Mouse (Mus musculus): ENCODE measurements around the gene Gh. TPM values are rescaled to one million over a fixed set of nuclear protein-coding genes. Genes with fewer than 3 reads are reported as not detected.
"Not testable (repeated sequence)": the region's sequence is repeated elsewhere in the genome, so short reads cannot be mapped to it uniquely, and the experiment has no call there.

Gh gene
- not detected in 2 replicates for polyA plus RNA-seq (2011; ENCODE audit: insufficient read depth, insufficient read length, low read depth, missing spikeins)

GRCm38 (mm10) chr11:106301765-106302164, at the start of gene Gh:
Gene Gh, minus strand, starts transcription at chr11:106301865.
- TF ChIP-seq EP300 (IDR thresholded peaks at IDR 0.05; ENCODE audit: insufficient read depth, low read depth, low read length) (no peak), POLR2A (IDR thresholded peaks at IDR 0.05; ENCODE audit: insufficient read depth, low read length) (no peak), CTCF (IDR thresholded peaks at IDR 0.05; ENCODE audit: low read depth, low read length) (no peak)
- no peaks in the 10 kb centered on the region for H3K4me1 ChIP-seq (ENCODE audit: control insufficient read depth, insufficient read depth, low read length)
- H3K9ac ChIP-seq (ENCODE audit: low read depth, poor library complexity, severe bottlenecking) = no peak within 1 kb of the TSS
- no peak within 1 kb of the TSS for H3K4me3 ChIP-seq (ENCODE audit: low read depth, low read length)
- no peaks in the 10 kb centered on the region for H3K36me3 ChIP-seq (ENCODE audit: control insufficient read depth, insufficient read depth, low read length, poor library complexity, severe bottlenecking)
- no peaks in the 10 kb centered on the region for H3K27me3 ChIP-seq (ENCODE audit: control insufficient read depth, insufficient read depth, low read length, poor library complexity, severe bottlenecking)
- H3K27ac ChIP-seq (ENCODE audit: insufficient read depth, low read length) = no peak within 1 kb of the TSS
- H3K9me3 ChIP-seq (replicated peaks; ENCODE audit: control insufficient read depth, insufficient read depth, low read length, poor library complexity, severe bottlenecking) = peaks cover 10% of the 10 kb centered on the region

- Histone ChIP-seq H3K9ac (ENCODE audit: low read depth, poor library complexity, severe bottlenecking) (no peak overlapping the region), H3K4me1 (ENCODE audit: control insufficient read depth, insufficient read depth, low read length) (no peaks in the 10 kb centered on the region), H3K9me3 (replicated peaks; ENCODE audit: control insufficient read depth, insufficient read depth, low read length, poor library complexity, severe bottlenecking) (no peaks in the 10 kb centered on the region), H3K4me3 (ENCODE audit: low read depth, low read length) (no peak overlapping the region), H3K27ac (ENCODE audit: insufficient read depth, low read length) (no peak overlapping the region), H3K36me3 (ENCODE audit: control insufficient read depth, insufficient read depth, low read length, poor library complexity, severe bottlenecking) (no peaks in the 10 kb centered on the region), H3K27me3 (ENCODE audit: control insufficient read depth, insufficient read depth, low read length, poor library complexity, severe bottlenecking) (no peaks in the 10 kb centered on the region)
- TF ChIP-seq EP300 (IDR thresholded peaks at IDR 0.05; ENCODE audit: insufficient read depth, low read depth, low read length) = no peak
- TF ChIP-seq CTCF (IDR thresholded peaks at IDR 0.05; ENCODE audit: low read depth, low read length) = no peak
- no peak for TF ChIP-seq POLR2A (IDR thresholded peaks at IDR 0.05; ENCODE audit: insufficient read depth, low read length)
Measured at GRCm38 (mm10) chr11:106351253-106351652, 49.6 kb upstream of the Gh start.

DNA sequence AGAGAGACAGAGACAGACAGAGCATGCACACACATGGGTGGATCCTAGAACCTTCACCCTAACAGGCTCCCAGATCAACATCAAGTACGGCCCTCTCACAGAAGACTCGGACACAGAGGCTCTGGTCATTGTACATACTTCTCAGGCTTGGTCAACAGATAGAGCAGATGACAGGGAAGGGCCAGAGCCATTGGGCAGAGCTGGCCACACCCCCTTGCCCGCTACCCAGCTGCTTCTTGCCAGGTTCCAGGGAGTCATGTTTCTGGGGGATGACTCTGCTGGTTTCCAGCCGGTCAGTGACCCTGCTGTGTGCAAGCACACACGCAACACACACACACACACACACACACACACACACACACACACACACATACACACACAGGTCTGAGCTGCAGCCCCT, 49.2 kb upstream of the Gh start:
- no peaks in the 10 kb centered on the region for H3K9me3 ChIP-seq (replicated peaks; ENCODE audit: control insufficient read depth, insufficient read depth, low read length, poor library complexity, severe bottlenecking)
- no peak overlapping the region for H3K4me3 ChIP-seq (ENCODE audit: low read depth, low read length)
- no peaks in the 10 kb centered on the region for H3K27me3 ChIP-seq (ENCODE audit: control insufficient read depth, insufficient read depth, low read length, poor library complexity, severe bottlenecking)
- no peaks in the 10 kb centered on the region for H3K4me1 ChIP-seq (ENCODE audit: control insufficient read depth, insufficient read depth, low read length)
- no peaks in the 10 kb centered on the region for H3K36me3 ChIP-seq (ENCODE audit: control insufficient read depth, insufficient read depth, low read length, poor library complexity, severe bottlenecking)
- TF ChIP-seq POLR2A (IDR thresholded peaks at IDR 0.05; ENCODE audit: insufficient read depth, low read length) (no peak), EP300 (IDR thresholded peaks at IDR 0.05; ENCODE audit: insufficient read depth, low read depth, low read length) (no peak), CTCF (IDR thresholded peaks at IDR 0.05; ENCODE audit: low read depth, low read length) (no peak)
- no peak overlapping the region for H3K9ac ChIP-seq (ENCODE audit: low read depth, poor library complexity, severe bottlenecking)
- no peak overlapping the region for H3K27ac ChIP-seq (ENCODE audit: insufficient read depth, low read length)

GRCm38 (mm10) chr11:106349772-106350171, 48.1 kb upstream of the Gh start:
- Histone ChIP-seq H3K36me3 (ENCODE audit: control insufficient read depth, insufficient read depth, low read length, poor library complexity, severe bottlenecking) (no peaks in the 10 kb centered on the region), H3K27ac (ENCODE audit: insufficient read depth, low read length) (no peak overlapping the region), H3K9me3 (replicated peaks; ENCODE audit: control insufficient read depth, insufficient read depth, low read length, poor library complexity, severe bottlenecking) (no peaks in the 10 kb centered on the region), H3K4me1 (ENCODE audit: control insufficient read depth, insufficient read depth, low read length) (no peaks in the 10 kb centered on the region), H3K9ac (ENCODE audit: low read depth, poor library complexity, severe bottlenecking) (no peak overlapping the region), H3K27me3 (ENCODE audit: control insufficient read depth, insufficient read depth, low read length, poor library complexity, severe bottlenecking) (no peaks in the 10 kb centered on the region), H3K4me3 (ENCODE audit: low read depth, low read length) (no peak overlapping the region)
- TF ChIP-seq CTCF (IDR thresholded peaks at IDR 0.05; ENCODE audit: low read depth, low read length) (no peak), POLR2A (IDR thresholded peaks at IDR 0.05; ENCODE audit: insufficient read depth, low read length) (no peak), EP300 (IDR thresholded peaks at IDR 0.05; ENCODE audit: insufficient read depth, low read depth, low read length) (no peak)

GRCm38 (mm10) chr11:106344910-106345309, 43.2 kb upstream of the Gh start:
- Histone ChIP-seq H3K27me3 (ENCODE audit: control insufficient read depth, insufficient read depth, low read length, poor library complexity, severe bottlenecking) (no peaks in the 10 kb centered on the region), H3K27ac (ENCODE audit: insufficient read depth, low read length) (no peak overlapping the region)
- TF ChIP-seq POLR2A (IDR thresholded peaks at IDR 0.05; ENCODE audit: insufficient read depth, low read length) = no peak
- no peak for TF ChIP-seq CTCF (IDR thresholded peaks at IDR 0.05; ENCODE audit: low read depth, low read length)
- TF ChIP-seq EP300 (IDR thresholded peaks at IDR 0.05; ENCODE audit: insufficient read depth, low read depth, low read length) = no peak

DNA sequence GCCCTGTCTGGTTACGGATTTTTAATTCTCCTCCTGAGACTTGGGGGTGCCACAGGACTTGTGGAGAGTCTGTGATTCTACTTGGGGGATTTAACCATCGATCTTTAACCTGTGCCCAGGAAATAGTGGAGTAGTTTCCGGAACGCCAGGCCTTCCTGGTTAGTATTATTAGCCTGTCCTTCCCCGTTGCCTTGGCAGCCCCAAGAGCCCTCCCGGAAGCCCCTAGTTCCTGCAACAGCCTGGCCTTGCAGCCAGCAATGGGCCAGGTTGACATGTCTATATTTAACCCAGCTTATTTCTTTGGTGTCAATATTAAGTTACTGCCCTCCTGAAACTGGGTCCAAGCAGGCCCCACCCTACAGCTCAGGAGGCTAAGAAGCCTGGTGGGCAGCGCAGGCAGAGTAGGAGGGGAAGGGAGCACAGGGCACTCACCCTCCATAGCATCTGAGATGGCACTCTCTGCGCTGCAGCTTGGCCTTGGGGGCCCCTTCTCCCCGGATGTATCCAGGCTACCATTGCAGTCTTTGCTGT, 39.4 kb upstream of the Gh start:
- Histone ChIP-seq H3K4me1 (ENCODE audit: control insufficient read depth, insufficient read depth, low read length) (no peaks in the 10 kb centered on the region), H3K4me3 (ENCODE audit: low read depth, low read length) (no peak overlapping the region), H3K36me3 (ENCODE audit: control insufficient read depth, insufficient read depth, low read length, poor library complexity, severe bottlenecking) (no peaks in the 10 kb centered on the region), H3K27me3 (ENCODE audit: control insufficient read depth, insufficient read depth, low read length, poor library complexity, severe bottlenecking) (no peaks in the 10 kb centered on the region), H3K9ac (ENCODE audit: low read depth, poor library complexity, severe bottlenecking) (no peak overlapping the region), H3K9me3 (replicated peaks; ENCODE audit: control insufficient read depth, insufficient read depth, low read length, poor library complexity, severe bottlenecking) (no peaks in the 10 kb centered on the region), H3K27ac (ENCODE audit: insufficient read depth, low read length) (no peak overlapping the region)
- TF ChIP-seq POLR2A (IDR thresholded peaks at IDR 0.05; ENCODE audit: insufficient read depth, low read length) (no peak), CTCF (IDR thresholded peaks at IDR 0.05; ENCODE audit: low read depth, low read length) (no peak), EP300 (IDR thresholded peaks at IDR 0.05; ENCODE audit: insufficient read depth, low read depth, low read length) (no peak)

More at GRCm38 (mm10) chr11:106344910-106345309, 43.2 kb upstream of the Gh start:
- Histone ChIP-seq H3K36me3 (ENCODE audit: control insufficient read depth, insufficient read depth, low read length, poor library complexity, severe bottlenecking) (no peaks in the 10 kb centered on the region), H3K4me3 (ENCODE audit: low read depth, low read length) (no peak overlapping the region), H3K4me1 (ENCODE audit: control insufficient read depth, insufficient read depth, low read length) (no peaks in the 10 kb centered on the region), H3K9ac (ENCODE audit: low read depth, poor library complexity, severe bottlenecking) (no peak overlapping the region), H3K9me3 (replicated peaks; ENCODE audit: control insufficient read depth, insufficient read depth, low read length, poor library complexity, severe bottlenecking) (no peaks in the 10 kb centered on the region)

- not testable (repeated sequence) for H3K9ac ChIP-seq (ENCODE audit: low read depth, poor library complexity, severe bottlenecking); H3K36me3 ChIP-seq (ENCODE audit: control insufficient read depth, insufficient read depth, low read length, poor library complexity, severe bottlenecking); H3K4me3 ChIP-seq (ENCODE audit: low read depth, low read length); H3K4me1 ChIP-seq (ENCODE audit: control insufficient read depth, insufficient read depth, low read length); H3K27ac ChIP-seq (ENCODE audit: insufficient read depth, low read length); H3K27me3 ChIP-seq (ENCODE audit: control insufficient read depth, insufficient read depth, low read length, poor library complexity, severe bottlenecking); H3K9me3 ChIP-seq (replicated peaks; ENCODE audit: control insufficient read depth, insufficient read depth, low read length, poor library complexity, severe bottlenecking)
Measured at GRCm38 (mm10) chr11:106339323-106339722, 37.7 kb upstream of the Gh start.

Measured in ES-Bruce4 (cell line).